Mouse (Mus musculus): ENCODE results near the gene Gpatch8.
A peak's percentile ranks its signal among the peaks of the same experiment; 100 is the strongest.

Gpatch8 gene

DNA sequence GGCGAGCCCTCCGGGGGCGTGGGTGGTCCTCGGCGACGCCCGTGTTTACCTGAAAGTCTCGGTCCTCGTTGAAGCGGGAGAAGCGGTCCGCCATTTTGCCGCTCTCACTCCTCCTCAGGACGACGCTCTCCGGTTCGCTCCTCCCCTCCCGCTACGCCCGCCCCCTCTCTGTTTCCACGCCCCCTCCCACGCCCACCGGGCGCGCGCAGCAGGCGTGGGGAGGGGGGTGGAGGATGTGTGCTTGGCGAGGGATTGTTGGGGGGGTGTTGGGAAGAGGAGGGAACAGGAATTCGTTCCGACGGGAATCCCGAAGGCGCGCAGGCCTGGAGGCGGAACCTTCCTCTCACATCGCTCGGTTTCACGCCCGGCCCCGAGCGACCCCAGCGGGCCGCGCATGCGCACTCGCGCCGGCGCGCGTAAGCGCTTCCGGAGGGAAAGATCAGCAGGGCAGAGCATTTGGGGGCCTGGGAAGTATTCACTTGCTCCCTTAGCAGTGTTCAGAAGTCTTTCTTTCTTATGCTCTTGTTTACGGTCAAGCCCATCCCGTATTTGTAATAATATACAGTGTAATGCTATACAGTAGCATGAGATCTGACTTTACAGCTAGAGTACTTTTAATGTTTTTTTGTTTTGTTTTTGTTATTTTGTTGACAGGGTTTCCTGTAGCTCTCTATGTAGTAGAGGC, at the start of gene Gpatch8:
TSS of gene Gpatch8 (minus strand) at position 362 of the 685 bp plus-strand sequence.
- peak; percentile 96 for DNase-seq (ENCODE audit: low read depth, low spot score)

DNA sequence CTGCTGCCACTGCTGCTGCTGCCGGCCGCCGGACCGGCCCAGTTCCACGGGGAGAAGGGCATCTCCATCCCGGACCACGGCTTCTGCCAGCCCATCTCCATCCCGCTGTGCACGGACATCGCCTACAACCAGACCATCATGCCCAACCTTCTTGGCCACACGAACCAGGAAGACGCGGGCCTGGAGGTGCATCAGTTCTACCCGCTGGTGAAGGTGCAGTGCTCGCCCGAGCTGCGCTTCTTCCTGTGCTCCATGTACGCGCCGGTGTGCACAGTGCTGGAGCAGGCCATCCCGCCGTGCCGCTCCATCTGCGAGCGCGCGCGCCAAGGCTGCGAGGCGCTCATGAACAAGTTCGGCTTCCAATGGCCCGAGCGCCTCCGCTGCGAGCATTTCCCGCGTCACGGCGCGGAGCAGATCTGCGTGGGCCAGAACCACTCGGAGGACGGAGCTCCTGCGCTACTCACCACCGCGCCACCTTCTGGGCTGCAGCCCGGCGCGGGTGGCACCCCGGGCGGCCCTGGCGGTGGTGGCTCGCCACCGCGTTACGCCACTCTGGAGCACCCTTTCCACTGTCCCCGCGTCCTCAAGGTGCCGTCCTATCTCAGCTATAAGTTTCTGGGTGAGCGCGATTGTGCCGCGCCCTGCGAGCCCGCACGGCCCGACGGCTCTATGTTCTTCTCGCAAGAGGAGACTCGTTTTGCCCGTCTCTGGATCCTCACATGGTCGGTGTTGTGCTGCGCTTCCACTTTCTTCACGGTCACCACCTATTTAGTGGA, 48.8 kb upstream of the Gpatch8 start:
- DNase-seq (ENCODE audit: low read depth, low spot score) = no peak

GRCm38 (mm10) chr11:102604010-102604584, 47.9 kb upstream of the Gpatch8 start, which contains the start of gene Fzd2:
Gene Fzd2 (plus strand): TSS chr11:102604396.
- DNase-seq (ENCODE audit: low read depth, low spot score) = peak; percentile 77

GRCm38 (mm10) chr11:102603496-102603850, 47.3 kb upstream of the Gpatch8 start:
- DNase-seq (ENCODE audit: low read depth, low spot score) = no peak

DNA sequence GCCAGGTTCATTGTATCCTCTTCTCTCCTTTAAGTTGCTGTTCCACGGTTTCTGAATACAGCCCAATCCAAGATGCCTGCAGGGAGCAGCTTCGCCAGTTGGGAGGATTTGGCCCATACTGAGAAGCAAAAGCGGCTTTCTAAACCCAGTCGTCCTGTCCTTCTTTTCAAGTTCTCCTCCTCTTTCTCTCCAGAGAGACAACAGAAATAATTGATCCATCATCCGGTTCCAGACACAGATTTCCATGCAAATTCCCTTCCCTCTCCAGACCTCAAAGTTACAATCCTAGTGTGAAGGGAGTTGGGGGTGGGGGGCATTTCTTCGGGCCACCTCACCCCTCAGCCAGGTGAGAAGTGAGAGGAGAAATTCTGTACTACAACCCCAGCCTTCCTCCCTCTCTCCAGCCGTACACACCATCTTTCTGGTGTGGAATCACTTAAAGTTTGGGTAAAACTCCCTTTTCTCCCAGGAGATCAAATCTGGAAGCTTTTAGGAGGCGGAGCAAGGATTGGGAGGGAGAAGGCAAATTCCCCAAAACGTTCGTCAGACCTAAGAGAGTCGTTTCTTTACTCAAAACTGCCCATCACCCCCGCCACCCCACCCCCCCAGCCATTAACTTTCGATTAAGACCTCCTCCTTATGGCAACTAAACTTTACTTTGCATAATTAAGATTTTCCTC, 46.8 kb upstream of the Gpatch8 start:
- DNase-seq (ENCODE audit: low read depth, low spot score) = no peak

- no peak for DNase-seq (ENCODE audit: low read depth, low spot score)
These were observed 43.7 kb upstream of the Gpatch8 start for GRCm38 (mm10) chr11:102599912-102600311.

DNA sequence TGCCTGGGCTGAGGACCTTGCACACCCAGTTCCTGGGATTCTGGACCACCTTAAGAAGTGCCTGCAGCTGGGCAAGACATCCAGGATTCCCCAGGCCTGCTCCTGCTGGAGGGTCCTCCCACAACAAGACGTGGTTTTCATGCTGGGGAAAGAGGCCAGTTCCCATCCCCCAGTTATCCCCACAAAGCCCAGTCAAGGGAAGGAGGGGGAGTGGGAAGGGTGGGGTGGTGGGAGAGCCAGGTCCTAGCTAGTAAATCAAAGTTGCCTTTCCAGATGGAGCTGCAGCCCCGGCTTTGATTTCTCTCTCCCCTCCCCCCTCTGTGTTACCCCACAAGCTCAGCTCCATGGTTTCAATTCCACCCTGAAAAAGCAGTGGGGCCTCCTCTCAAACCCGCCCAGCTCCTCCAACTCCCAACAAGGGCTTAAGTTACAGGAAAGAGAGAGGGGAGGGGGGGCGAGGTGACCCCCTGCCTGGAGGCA, 39.2 kb upstream of the Gpatch8 start:
- no peak for DNase-seq (ENCODE audit: low read depth, low spot score)

DNA sequence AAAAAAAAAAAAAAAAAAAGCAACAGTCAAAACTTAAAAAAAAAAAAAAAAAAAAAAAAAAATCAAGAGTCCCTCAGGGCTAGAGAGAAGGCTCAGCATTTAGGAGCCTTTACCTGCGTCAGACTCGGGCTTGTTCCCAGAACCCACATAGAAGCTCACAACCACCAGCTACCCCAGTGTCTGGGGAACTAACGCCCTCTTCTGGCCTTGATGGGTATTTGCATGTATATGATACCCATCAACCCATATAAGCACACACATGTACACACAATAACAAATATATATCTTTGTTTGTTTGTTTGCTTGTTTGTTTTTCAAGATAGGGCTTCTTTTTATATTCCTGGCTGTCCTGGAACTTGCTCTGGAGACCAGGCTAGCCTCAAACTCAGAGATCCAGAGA, 31.4 kb upstream of the Gpatch8 start:
- DNase-seq (ENCODE audit: low read depth, low spot score) = no peak

- DNase-seq (ENCODE audit: low read depth, low spot score) = no peak
These were observed 30.4 kb upstream of the Gpatch8 start for GRCm38 (mm10) chr11:102586445-102587130.

DNA sequence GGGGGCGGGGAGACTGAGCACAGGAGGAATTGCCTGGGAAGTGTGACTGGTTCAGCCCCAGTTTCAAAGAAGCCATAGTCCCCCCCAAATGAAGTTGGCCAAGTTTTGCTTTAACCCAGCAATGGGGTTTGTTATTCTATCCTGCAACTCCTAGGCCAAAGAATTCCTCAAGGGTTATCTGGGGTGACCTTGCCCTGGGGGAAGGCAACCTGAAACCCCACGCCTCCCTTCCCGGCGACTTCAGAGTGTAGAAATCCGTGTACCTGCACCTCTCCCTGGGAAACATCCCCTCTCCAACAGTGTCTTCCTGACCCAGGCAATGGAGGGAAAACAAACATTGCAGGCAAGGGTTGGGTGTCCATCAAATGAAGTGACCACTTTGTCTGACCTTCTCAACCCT, 26.5 kb upstream of the Gpatch8 start:
- no peak for DNase-seq (ENCODE audit: low read depth, low spot score)

GRCm38 (mm10) chr11:102582016-102582610, 25.9 kb upstream of the Gpatch8 start:
- no peak for DNase-seq (ENCODE audit: low read depth, low spot score)

- DNase-seq (ENCODE audit: low read depth, low spot score) = no peak
These were observed 25.3 kb upstream of the Gpatch8 start for GRCm38 (mm10) chr11:102581281-102582015.

DNA sequence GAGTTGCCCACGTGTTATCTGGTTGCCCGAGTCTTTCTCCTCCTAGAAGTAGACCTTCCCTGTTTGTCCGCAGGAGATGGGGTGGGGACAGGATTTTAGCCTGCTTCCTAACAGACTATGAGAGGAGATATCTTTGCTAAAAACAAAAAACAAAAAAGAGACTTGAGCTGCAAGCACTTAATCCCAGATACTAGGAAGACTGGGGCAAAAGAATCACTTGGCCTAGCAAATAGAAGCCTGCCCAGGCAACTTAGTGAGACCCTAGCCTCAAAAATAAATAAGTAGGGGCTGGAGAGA, 23.8 kb upstream of the Gpatch8 start:
- DNase-seq (ENCODE audit: low read depth, low spot score) = no peak

- DNase-seq (ENCODE audit: low read depth, low spot score) = no peak
These were observed 23.2 kb upstream of the Gpatch8 start, which contains the start of gene Gm11627 for GRCm38 (mm10) chr11:102579165-102580033. Gene Gm11627 (minus strand): TSS chr11:102579461.

GRCm38 (mm10) chr11:102578341-102579118, 22.3 kb upstream of the Gpatch8 start:
- no peak for DNase-seq (ENCODE audit: low read depth, low spot score)

DNA sequence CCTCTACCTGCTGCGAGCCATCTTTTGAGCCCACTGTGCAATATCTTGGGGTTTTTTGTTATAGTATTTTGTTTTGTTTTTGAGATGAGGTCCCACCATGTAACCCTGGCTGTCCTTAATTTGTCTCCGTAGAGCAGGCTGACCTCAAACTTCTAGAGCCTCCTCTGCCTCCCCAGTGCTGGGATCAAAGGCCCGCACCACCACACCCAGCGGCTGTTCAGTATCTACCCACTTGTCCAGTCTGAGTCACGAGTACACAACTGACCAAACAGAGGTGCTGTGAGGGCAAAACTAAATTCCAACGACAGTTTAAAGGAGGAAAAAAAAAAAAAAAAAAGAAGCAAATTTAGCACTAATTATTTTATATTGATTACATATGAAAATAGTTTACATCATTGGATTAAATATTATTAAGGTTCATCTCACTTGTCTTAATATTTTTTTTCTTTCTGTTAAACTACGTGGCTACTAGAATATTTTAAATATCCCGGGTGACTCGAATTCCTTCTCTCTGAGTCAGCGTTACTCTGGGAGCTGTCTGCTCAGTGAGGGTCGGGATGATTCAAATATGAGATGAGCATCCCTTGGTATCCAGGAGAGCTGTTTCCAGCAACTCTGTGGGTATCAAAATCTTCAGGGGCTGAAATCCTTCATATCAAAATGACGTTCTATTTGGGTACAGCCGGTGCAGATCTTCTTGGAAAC, 20.0 kb upstream of the Gpatch8 start:
- no peak for DNase-seq (ENCODE audit: low read depth, low spot score)

DNA sequence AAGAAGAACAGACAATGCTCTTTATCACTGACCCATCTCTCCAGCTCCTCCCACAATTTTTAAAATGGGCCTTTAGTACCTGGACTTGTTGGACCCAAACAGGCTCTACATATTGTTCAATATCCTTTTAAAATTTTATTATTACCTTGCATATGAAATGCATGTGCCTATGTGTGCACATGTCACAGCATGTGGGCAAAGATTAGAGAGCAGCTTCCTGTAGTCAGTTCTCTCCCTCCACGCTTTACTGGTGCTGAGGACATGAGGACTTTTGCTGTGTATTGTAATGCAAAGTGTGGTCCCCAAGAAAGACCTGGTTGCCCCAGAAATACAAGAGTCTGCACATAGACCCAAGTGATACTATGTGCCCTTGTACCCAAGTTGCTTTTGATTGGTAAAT, 18.8 kb upstream of the Gpatch8 start:
- no peak for DNase-seq (ENCODE audit: low read depth, low spot score)
